Mouse (Mus musculus) kidney, embryonic 15.5 days (tissue): Measurements from ENCODE around the gene Adam1b. TPM values are rescaled to one million over a fixed set of nuclear protein-coding genes. Genes with fewer than 3 reads are reported as not detected.
"Not testable (repeated sequence)": the region's sequence is repeated elsewhere in the genome, so short reads cannot be mapped to it uniquely, and the experiment has no call there.

ENCODE experiments used
- ATAC-seq: fragments of 200-750 bp; cut with Nextera tagmentation; replicated peaks from 2 replicates; pipeline ENCODE4 v1.8.0; 2017; ENCODE audit warnings: moderate TSS enrichment; ENCODE audit not compliant: low FRiP score
- H3K27ac ChIP-seq: fragments of 300-500 bp; sonication (generic); 2 replicates; pipeline ENCODE4 v1.5.1; 2015; ENCODE audit warnings: mild to moderate bottlenecking, inconsistent platforms
- H3K27me3 ChIP-seq: fragments of 300-500 bp; sonication (generic); 2 replicates; pipeline ENCODE4 v1.6.1; 2015; ENCODE audit warnings: inconsistent platforms
- H3K36me3 ChIP-seq: fragments of 300-500 bp; sonication (generic); 2 replicates; pipeline ENCODE4 v1.6.1; 2015; ENCODE audit warnings: inconsistent platforms
- H3K4me1 ChIP-seq: fragments of 300-500 bp; sonication (generic); 2 replicates; pipeline ENCODE4 v1.6.1; 2015; ENCODE audit warnings: inconsistent platforms
- H3K4me2 ChIP-seq: fragments of 300-500 bp; sonication (generic); 2 replicates; pipeline ENCODE4 v1.6.1; 2015; ENCODE audit warnings: moderate library complexity, mild to moderate bottlenecking, inconsistent platforms
- H3K4me3 ChIP-seq: fragments of 300-500 bp; sonication (generic); replicated peaks from 2 replicates; pipeline ENCODE4 v1.5.1; 2015; ENCODE audit warnings: mild to moderate bottlenecking, inconsistent platforms
- H3K9ac ChIP-seq: fragments of 300-500 bp; sonication (generic); 2 replicates; pipeline ENCODE4 v1.6.1; 2015; ENCODE audit warnings: mild to moderate bottlenecking, inconsistent platforms
- H3K9me3 ChIP-seq: fragments of 300-500 bp; sonication (generic); replicated peaks from 2 replicates; pipeline ENCODE4 v1.6.1; 2016; ENCODE audit warnings: inconsistent platforms
- WGBS: fragments of 180-500 bp; shearing (Covaris S2); methylation state at CpG from one replicate; pipeline ENCODE4 v1.1.7; 2015; ENCODE audit warnings: mixed read lengths; 5-methylcytosine and 5-hydroxymethylcytosine counted together
- polyA plus RNA-seq: library from polyadenylated mRNA; unstranded; fragments of >200 nt; fragmentation: Nextera tagmentation; extraction: Ambion mirVana; gene quantifications from 2 replicates; pipeline ENCODE4 v1.2.1, GENCODE M21; 2015

Gene Adam1b
- polyA plus RNA-seq, 1 experiment from 2014 or later = 0.22 TPM

DNA sequence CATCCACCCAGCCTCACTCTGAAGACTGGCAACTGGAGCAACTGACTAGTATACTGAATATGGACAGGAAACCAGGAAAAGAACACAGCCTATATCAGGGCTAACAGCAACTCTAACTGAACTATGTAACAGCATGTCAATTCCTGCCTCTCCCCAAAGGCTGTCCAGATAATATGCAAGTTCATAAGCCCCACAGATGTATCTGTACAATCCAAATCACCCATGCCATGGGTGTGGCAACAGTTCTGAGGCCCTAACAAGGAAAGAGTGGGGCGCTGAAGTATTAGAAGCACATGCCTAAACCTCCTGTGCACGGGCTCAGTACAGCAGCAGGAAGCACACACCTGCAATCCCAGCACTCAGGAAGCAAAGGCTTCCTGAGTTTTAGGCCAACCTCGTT, 31.9 kb upstream of the Adam1b start:
- no peaks in the 10 kb centered on the region for H3K4me1 ChIP-seq
- H3K27ac ChIP-seq = no peak overlapping the region
- H3K36me3 ChIP-seq = peaks cover 82% of the 10 kb centered on the region
- ATAC-seq = no peak
- H3K4me3 ChIP-seq = no peak overlapping the region
- H3K9ac ChIP-seq = no peak overlapping the region
- no peak overlapping the region for H3K4me2 ChIP-seq
- no peaks in the 10 kb centered on the region for H3K27me3 ChIP-seq
- H3K9me3 ChIP-seq = no peaks in the 10 kb centered on the region
- WGBS = 86% methylated on average over 3 of the region's 3 CpGs

DNA sequence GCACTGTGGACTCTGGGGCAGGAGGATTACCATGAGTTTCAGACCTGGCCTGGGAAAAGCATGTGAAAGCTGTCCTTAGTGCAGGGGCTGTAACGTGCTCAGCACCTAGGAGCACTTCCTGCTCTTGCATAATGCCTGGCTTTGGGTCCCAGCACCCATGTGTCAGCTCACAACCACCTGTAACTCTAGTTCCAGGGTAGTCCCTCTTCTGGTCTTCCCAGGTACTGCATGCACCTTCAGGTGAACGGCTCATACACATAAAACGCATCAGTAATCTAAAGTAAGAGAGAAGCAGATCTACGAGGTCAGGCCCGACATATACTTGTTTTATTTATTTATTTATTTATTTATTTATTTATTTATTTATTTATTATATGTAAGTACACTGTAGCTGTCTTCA, 31.3 kb upstream of the Adam1b start:
- Histone ChIP-seq H3K27me3 (no peaks in the 10 kb centered on the region), H3K36me3 (peaks cover 86% of the 10 kb centered on the region), H3K9me3 (no peaks in the 10 kb centered on the region), H3K4me2 (no peak overlapping the region), H3K27ac (no peak overlapping the region), H3K4me1 (no peaks in the 10 kb centered on the region), H3K4me3 (no peak overlapping the region), H3K9ac (no peak overlapping the region)
- no peak for ATAC-seq
- WGBS = 92% methylated on average over 5 of the region's 5 CpGs

- H3K27ac ChIP-seq = no peak overlapping the region
- no peak overlapping the region for H3K4me3 ChIP-seq
- H3K27me3 ChIP-seq = no peaks in the 10 kb centered on the region
- H3K36me3 ChIP-seq = peaks cover 90% of the 10 kb centered on the region
- H3K4me1 ChIP-seq = no peaks in the 10 kb centered on the region
- no peak overlapping the region for H3K4me2 ChIP-seq
- no peak for ATAC-seq
- WGBS = 92% methylated on average over 8 of the region's 8 CpGs
- no peak overlapping the region for H3K9ac ChIP-seq
- no peaks in the 10 kb centered on the region for H3K9me3 ChIP-seq
Observed at GRCm38 (mm10) chr5:121526961-121527360, 23.7 kb upstream of the Adam1b start.

GRCm38 (mm10) chr5:121526526-121526925, 23.3 kb upstream of the Adam1b start:
- Histone ChIP-seq H3K4me1 (no peaks in the 10 kb centered on the region), H3K27me3 (no peaks in the 10 kb centered on the region), H3K36me3 (peaks cover 90% of the 10 kb centered on the region), H3K27ac (no peak overlapping the region), H3K9me3 (no peaks in the 10 kb centered on the region), H3K4me2 (no peak overlapping the region), H3K4me3 (no peak overlapping the region), H3K9ac (no peak overlapping the region)
- ATAC-seq = no peak
- WGBS = 85% methylated on average over 7 of the region's 7 CpGs

DNA sequence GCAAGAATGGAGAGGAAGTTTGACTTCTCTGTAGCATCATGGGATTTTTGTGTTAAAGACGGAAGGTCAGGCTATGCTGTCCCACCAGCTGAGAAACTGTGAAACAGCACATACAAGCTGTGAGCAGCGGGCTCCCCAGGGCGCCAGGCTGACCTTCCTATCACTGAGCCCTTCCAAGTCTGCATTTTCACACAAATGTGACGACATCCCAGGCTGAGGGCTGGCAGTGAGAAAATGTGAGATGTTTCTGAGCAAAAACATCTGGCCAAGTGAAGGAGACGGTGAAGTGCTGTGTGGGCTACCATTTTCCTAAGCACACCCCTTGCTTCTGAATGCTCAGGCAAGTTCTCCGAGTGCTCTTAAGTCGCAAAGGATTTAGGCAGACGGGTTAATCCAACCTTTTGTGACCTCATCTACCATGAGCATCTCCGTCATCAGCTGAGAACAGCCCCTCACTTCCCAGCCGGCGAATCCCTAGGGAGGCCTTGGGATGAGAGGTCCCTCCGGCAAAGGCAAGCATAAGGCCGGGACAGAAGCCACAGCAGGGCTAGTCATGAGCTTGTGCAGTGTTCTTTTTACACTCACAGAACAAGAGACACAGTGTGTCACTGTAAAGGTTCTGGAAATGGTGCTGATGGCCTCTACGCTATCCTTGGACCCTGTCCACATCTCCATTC, 22.7 kb upstream of the Adam1b start:
- Histone ChIP-seq H3K4me3 (no peak overlapping the region), H3K9ac (no peak overlapping the region), H3K36me3 (peaks cover 90% of the 10 kb centered on the region), H3K27me3 (no peaks in the 10 kb centered on the region), H3K4me2 (no peak overlapping the region), H3K9me3 (no peaks in the 10 kb centered on the region), H3K4me1 (no peaks in the 10 kb centered on the region), H3K27ac (no peak overlapping the region)
- WGBS = 84% methylated on average over 14 of the region's 14 CpGs
- ATAC-seq = no peak

DNA sequence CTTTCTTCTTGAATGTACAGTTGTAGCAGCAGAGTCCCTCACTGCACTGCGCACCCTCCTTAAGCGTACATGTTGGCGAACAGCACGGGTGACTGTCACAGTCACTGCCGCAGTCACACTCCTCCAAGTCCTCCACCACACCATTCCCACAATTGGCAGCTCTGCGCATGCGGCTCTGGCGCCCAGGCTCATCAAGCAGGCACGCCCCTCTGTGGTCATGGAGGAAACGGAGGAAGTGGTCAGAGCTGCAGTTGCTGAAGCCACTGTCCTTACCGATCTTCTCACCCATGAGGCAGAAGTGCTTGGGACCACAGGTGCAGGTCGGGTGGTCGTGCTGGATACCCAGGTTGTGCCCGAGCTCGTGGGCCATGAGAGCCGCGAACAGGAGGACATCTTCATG, 16.5 kb upstream of the Adam1b start:
- not testable (repeated sequence) for H3K4me2 ChIP-seq, H3K27me3 ChIP-seq, H3K9me3 ChIP-seq, H3K27ac ChIP-seq, ATAC-seq, H3K4me1 ChIP-seq, H3K9ac ChIP-seq, H3K4me3 ChIP-seq
- H3K36me3 ChIP-seq = peaks cover 58% of the 10 kb centered on the region
- 90% methylated on average over 11 of the region's 17 CpGs for WGBS

DNA sequence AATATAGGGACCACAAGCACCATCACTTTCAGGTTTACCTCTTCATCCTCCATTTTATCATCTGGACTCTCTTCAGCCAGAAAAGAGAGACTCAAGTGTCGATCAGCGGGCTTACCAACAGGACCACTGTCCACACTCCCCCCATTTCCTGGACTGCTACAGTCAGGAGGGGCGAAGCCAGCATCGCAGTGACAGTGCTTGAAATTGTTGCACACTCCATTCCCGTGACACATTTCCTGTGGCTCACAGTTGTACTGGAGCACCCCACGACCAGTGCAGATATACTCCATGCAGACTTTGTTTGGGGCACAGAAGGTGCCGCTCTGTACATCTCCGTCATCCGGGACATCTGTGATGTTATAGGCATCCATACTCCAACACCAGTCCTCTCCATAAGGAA, 15.7 kb upstream of the Adam1b start:
- no peak for ATAC-seq
- Histone ChIP-seq H3K4me3 (no peak overlapping the region), H3K4me1 (no peaks in the 10 kb centered on the region), H3K9me3 (no peaks in the 10 kb centered on the region), H3K4me2 (no peak overlapping the region), H3K9ac (no peak overlapping the region), H3K27ac (no peak overlapping the region), H3K36me3 (peaks cover 50% of the 10 kb centered on the region), H3K27me3 (no peaks in the 10 kb centered on the region)
- 89% methylated on average over 9 of the region's 9 CpGs for WGBS

- H3K4me2 ChIP-seq = no peak overlapping the region
- H3K36me3 ChIP-seq = no peaks in the 10 kb centered on the region
- no peak overlapping the region for H3K27ac ChIP-seq
- 83% methylated on average over 7 of the region's 7 CpGs for WGBS
- H3K9me3 ChIP-seq = no peaks in the 10 kb centered on the region
- no peak overlapping the region for H3K9ac ChIP-seq
- H3K27me3 ChIP-seq = no peaks in the 10 kb centered on the region
- no peak overlapping the region for H3K4me3 ChIP-seq
- no peak for ATAC-seq
- H3K4me1 ChIP-seq = no peaks in the 10 kb centered on the region
Observed at GRCm38 (mm10) chr5:121510009-121510408, 6.8 kb upstream of the Adam1b start.

- Histone ChIP-seq H3K4me1 (no peaks in the 10 kb centered on the region), H3K9ac (no peak overlapping the region), H3K27me3 (no peaks in the 10 kb centered on the region), H3K4me2 (no peak overlapping the region), H3K36me3 (no peaks in the 10 kb centered on the region), H3K9me3 (no peaks in the 10 kb centered on the region), H3K4me3 (no peak overlapping the region), H3K27ac (no peak overlapping the region)
- 91% methylated on average over 1 of the region's 1 CpGs for WGBS
- no peak for ATAC-seq
Observed at GRCm38 (mm10) chr5:121506846-121507245, 3.6 kb upstream of the Adam1b start.

DNA sequence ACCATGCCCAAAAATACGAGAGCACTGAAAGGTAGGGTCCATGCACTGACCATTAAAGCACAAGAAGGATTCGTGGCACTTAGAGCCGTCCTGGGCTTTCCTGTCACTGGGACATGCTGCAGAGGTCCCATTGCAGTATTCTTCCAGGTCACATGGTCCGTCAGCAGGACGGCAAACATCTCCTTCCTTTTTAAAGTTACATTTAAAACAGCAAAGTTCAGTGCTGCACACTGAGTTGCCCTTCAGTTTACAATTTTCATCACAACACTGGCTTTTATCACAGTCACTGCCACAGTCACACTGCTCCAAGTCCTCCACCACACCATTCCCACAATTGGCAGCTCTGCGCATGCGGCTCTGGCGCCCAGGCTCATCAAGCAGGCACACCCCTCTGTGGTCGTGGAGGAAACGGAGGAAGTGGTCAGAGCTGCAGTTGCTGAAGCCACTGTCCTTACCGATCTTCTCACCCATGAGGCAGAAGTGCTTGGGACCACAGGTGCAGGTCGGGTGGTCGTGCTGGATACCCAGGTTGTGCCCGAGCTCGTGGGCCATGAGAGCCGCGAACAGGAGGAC, 1.7 kb downstream of the Adam1b start:
- H3K9me3 ChIP-seq, ATAC-seq, H3K9ac ChIP-seq, H3K4me2 ChIP-seq, H3K36me3 ChIP-seq, H3K4me1 ChIP-seq, H3K4me3 ChIP-seq, H3K27ac ChIP-seq, H3K27me3 ChIP-seq: not testable (repeated sequence)
- 82% methylated on average over 11 of the region's 17 CpGs for WGBS

GRCm38 (mm10) chr5:121500719-121501118, 2.5 kb downstream of the Adam1b start:
- Histone ChIP-seq H3K4me3 (no peak overlapping the region), H3K36me3 (no peaks in the 10 kb centered on the region), H3K4me2 (no peak overlapping the region), H3K9me3 (no peaks in the 10 kb centered on the region), H3K27ac (no peak overlapping the region), H3K9ac (no peak overlapping the region), H3K27me3 (no peaks in the 10 kb centered on the region), H3K4me1 (no peaks in the 10 kb centered on the region)
- WGBS = 57% methylated on average over 7 of the region's 7 CpGs
- ATAC-seq = no peak

DNA sequence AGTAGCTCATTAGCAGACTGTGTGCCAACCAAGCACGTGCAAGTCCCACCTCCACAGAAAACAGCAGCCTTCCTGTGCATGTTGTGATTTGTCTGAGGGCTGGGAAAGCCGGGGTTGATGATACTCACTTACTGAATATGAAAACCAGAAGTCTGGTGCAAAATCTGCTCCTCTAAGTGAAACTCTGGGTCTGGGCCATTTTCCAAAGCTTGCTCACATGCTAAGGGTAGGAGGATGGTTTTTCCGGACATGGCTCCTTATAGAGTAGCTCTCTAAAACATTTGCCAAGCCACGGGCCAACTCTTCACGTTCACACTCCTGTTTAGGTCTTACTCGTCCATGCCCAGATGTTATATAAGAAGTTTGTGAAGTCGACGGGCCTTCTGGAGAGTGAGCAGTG, 9.9 kb downstream of the Adam1b start:
- ATAC-seq = no peak
- no peaks in the 10 kb centered on the region for H3K4me1 ChIP-seq
- H3K36me3 ChIP-seq = no peaks in the 10 kb centered on the region
- no peak overlapping the region for H3K9ac ChIP-seq
- H3K9me3 ChIP-seq = no peaks in the 10 kb centered on the region
- H3K27ac ChIP-seq = no peak overlapping the region
- WGBS = 73% methylated on average over 8 of the region's 8 CpGs
- H3K4me3 ChIP-seq = no peak overlapping the region
- H3K4me2 ChIP-seq = no peak overlapping the region
- H3K27me3 ChIP-seq = no peaks in the 10 kb centered on the region

GRCm38 (mm10) chr5:121484801-121485200, 18.4 kb downstream of the Adam1b start:
- Histone ChIP-seq H3K9me3 (no peaks in the 10 kb centered on the region), H3K4me2 (no peak overlapping the region), H3K36me3 (no peaks in the 10 kb centered on the region), H3K9ac (no peak overlapping the region), H3K27me3 (no peaks in the 10 kb centered on the region), H3K27ac (no peak overlapping the region), H3K4me3 (no peak overlapping the region), H3K4me1 (no peaks in the 10 kb centered on the region)
- no peak for ATAC-seq
- 81% methylated on average over 5 of the region's 5 CpGs for WGBS
